Mouse (Mus musculus): ENCODE measurements around the gene Colec11. TPM values are rescaled to one million over a fixed set of nuclear protein-coding genes. Genes with fewer than 3 reads are reported as not detected.

The Colec11 gene
- polyA plus RNA-seq (2017; shearing (Covaris generic)) = not detected

DNA sequence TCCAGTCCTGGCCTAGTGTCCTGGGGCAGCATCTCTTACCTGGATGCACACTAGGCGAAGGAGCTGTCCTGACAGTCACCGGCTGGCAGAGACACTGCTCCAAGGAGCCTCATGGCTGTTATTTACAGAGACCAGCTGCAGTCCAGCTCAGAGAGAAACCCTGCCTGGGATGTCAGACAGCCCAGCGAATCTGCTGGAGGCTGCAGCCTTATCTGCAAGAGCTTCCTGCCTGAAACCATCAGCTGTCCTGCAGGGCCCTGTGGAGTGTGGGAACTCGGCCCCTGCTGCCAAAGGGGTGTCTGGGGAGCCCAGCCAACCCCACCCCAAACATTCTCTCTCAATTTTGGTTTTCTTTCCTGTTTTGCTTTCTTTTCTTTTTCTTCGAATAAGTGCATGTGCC lies at the start of gene Colec11:
Gene Colec11 (minus strand): TSS at position 183 of the 400 bp plus-strand sequence.

DNA sequence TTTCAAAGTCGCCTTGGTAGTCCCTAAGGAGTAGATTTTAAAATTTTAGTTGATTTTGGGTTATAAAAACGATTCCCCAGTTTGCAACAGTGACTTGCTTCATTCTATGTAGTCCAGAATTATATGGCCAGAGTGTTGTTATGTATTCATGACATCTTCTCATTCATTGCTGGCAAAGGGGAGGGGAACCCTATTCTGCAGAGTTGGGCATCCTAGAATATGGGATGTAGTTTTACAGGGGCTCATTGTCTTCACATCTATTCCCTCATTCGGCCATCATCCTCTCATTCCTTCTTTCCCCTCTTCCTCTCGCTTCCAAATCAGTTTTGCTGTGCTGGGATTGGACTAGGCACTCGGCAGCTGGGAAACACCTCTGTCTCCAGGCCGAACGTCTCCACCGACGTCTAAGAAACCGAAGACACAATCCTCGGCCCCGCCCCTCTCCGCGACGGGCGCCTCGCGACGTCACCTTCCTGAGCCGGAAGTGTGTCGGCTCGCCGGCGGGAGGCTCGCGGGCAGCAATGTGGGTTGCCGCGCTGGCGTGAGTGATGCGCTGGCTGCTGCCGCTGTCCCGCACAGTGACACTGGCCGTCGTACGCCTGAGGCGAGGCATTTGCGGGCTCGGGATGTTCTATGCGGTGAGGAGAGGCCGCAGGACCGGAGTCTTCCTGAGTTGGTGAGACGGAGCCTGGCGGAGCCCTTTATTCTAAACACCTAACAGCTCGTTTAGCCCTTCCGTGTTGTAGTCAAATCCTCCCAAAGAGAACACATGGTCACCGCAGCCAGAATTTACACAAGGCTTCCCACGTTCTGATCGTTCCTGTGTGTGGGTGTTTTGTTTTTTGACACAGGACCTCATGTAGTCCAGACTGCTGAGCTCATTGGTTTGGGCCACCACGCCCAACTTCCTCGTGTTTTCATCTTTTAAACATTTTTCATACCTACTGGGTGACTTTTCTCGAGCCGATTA lies 26.2 kb upstream of the Colec11 start, which contains the start of gene Rnaseh1:
Gene Rnaseh1 (plus strand): TSS at position 462 of the 970 bp plus-strand sequence.

DNA sequence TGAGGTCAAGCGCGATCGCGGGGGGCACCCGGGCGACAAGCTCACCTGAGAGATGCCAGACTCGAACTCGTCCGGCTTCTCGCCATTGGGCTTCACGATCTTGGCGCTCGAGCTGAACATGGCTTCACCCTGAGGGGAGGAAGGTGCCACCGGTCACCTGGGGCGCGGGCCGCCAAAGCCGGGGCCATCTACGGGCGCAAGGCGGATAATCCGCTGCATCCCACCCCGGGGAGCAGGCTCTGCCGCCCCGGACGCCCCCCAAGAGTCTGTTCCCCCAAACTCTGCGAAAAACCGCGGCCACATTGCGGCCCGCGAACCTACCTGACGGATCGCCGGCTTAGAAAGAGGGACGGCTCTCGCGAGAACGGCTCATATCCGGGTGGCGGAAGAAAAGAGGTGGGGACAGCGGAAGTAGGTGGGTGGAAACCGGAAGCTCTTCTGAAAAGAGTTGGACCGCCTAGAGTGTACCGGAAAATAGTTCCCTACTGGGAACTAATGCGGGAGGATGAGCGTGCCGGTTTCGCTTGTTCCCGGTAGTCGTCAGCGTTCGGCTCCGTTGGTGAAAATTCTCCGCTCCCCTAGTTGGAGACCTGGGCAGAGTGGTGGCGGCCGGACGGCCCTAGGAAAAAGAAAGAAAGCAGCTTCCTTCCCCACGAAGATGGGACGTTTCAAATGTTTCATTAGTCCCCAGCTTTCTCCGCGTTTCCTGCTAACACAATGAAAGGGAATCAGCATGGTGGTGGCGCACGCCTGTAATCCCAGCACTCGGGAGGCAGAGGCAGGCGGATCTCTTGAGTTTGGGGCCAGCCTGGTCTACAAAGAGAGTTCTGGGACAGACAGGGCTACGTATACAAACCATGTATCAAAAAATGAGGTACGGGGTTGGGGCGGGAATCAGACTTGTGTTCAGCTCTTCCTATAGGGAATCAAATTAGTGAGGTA lies 12.6 kb upstream of the Colec11 start, which contains the start of gene Rps7:
Gene Rps7 (minus strand): TSS at position 419 of the 942 bp plus-strand sequence.

DNA sequence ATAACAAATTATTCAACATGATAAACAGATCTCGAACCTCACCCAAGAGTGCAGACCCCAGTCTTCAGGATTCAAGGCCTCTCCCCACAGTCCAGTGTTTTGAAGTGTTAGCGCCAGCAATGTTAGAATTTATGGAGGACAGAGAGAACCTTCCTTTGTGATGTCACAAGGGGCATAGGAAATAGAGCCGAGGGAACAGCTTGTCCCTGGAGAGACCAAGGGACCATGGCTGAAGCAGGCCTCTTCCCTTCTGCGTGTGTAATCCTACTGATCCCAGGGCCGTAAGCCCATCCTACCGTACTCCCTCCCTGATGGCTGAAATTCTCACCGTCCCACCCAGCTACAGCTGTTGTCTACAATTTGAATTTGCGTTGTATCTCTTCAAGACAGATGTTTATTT lies 40.8 kb downstream of the Colec11 start, which contains the start of gene Allc:
Gene Allc (minus strand): TSS at position 101 of the 400 bp plus-strand sequence.

DNA sequence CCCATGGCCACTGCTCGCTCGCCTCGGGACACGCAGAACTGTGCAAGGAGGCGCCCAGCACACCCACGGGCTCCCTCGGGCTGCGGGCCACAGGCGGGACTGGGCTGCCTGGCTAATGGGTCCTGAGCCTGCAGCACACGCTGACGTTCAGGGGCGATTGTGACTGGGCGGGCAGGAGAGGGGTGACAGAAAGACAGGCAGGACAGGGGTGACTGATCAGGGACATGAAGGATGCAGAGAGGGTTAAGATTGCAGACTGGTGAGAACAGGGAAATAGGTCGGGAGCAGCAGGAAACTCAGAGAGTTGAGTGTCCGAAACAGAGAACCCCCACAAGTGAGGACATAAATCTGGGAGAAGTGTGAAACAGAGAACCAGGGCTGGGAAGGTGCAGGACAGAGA lies 70.9 kb downstream of the Colec11 start, which contains the start of gene Dcdc2c:
Gene Dcdc2c (minus strand): TSS at position 101 of the 400 bp plus-strand sequence.

Other genes starting within 250 kb of the Colec11 start
- gene Dcdc2c, start 71.0 kb downstream of the Colec11 start, polyA plus RNA-seq (2017; shearing (Covaris generic)) = 0.12 TPM
- not detected for gene Allc, start 40.9 kb downstream of the Colec11 start, polyA plus RNA-seq (2017; shearing (Covaris generic))
- 1,018 TPM for gene Rps7, start 12.6 kb upstream of the Colec11 start, polyA plus RNA-seq (2017; shearing (Covaris generic))
- 42.9 TPM for gene Rnaseh1, start 26.2 kb upstream of the Colec11 start, polyA plus RNA-seq (2017; shearing (Covaris generic))
- gene Adi1, start 51.9 kb upstream of the Colec11 start, polyA plus RNA-seq (2017; shearing (Covaris generic)) = 72.6 TPM
- 75.9 TPM for gene Trappc12, start 127.1 kb upstream of the Colec11 start, polyA plus RNA-seq (2017; shearing (Covaris generic))
- 47.4 TPM for gene Eipr1, start 128.4 kb upstream of the Colec11 start, polyA plus RNA-seq (2017; shearing (Covaris generic))